Mouse (Mus musculus) hindlimb bud, embryonic 11.5 days (tissue): ENCODE measurements around the gene Fhad1.
A peak's percentile ranks its signal among the peaks of the same experiment; 100 is the strongest.

Experiments used
- DNase-seq: peaks from one replicate; pipeline ENCODE4 v3.0.0-alpha.2; 2012; ENCODE audit warnings: low read depth, low spot score; ENCODE audit errors: extremely low spot score

Fhad1 gene

DNA sequence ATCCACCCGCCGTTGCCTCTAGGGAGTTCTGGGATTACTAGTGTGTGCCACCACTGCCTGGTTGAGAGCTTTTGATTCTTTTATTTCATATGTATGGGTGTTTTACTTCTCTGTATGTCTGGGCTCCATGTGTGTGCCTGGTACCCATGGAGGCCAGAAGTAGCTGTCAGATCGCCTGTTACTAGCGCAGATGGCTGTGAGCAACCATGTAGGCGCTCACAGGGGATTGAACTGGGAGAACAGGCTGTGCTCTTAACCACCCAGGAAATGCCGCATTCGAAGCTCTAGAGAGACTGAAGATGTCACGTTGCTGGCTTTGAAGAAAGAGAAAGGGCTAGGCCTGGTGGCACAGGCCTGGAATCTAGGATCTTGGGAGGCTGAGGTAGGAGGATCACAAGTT, 73.6 kb downstream of the Fhad1 start:
- DNase-seq, result no peak

DNA sequence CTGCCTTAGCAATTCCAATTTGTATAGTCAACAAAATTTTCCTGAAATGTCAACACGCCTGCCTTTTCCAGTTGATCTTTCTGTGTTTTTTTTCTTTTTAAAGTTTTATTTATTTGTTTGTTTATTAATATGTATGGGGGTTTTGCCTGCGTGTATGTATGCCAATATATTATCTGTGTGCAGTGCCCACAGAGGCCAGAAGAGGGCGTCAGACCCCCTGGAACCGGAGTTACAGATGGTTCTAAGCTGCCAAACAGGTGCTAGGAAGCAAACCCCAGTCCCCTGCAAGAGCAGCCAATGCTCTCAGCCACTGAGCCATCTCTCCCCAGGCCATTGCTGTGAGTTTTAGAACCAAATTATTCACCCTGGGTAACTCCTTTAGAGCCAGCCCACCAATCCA, 76.3 kb downstream of the Fhad1 start:
- DNase-seq, result no peak

DNA sequence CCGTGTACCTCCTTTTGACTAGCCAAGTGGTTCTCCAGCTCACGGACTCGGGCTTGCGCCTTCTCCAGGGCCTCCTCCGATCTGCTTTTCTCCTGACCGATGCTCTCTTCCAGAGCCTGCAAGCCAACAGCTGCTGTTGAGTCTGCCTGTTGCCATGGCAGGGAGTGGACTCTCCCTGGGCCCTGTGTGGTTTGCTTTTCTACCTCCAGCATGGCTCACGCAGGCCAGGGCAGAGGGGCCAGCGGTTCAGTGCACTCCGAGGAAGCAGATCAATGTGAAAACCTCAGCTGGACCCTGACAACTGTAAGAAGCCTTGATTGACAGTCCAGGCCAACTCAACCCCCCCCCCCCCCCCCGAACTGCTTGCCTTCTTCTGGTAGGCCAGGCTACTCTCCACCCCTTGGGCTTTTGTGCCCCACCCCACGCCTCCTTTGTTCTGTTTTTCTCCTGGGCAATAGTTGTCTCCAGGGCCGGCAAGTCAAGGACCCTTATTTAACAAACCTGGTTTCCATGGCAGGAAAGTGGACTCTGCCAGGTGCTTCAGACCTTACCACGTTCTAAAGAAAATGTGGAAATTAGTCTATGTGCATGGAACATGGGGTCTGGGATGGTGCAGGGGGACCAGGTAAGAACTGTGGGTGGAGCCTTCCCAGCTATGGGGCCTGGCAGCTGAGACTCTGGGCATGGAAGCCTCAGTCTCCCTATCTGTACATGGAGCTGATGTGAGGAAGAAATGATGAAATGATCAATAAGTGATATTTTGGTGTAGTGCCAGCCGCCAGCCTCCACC, 81.9 kb downstream of the Fhad1 start:
- DNase-seq, result no peak

DNA sequence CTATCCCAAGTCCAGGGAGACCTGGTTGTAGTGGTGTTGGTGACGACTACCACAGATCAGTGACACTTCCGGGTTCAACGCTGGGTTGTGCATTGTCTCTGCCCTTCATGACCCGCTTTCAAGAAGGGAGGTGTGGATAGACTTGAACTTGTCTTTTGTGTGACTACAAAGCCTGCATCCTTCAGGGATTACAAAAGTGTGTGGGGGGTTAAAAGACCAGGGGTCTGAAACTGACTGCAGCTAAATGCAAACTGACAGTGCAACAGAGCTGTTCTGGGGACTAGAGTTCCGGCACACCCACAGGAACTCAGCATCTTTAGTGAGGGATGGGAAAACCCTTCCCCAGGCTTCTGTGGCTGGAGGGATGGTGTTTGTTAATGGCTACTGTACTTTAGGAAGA, 83.4 kb downstream of the Fhad1 start:
- DNase-seq, result no peak

DNA sequence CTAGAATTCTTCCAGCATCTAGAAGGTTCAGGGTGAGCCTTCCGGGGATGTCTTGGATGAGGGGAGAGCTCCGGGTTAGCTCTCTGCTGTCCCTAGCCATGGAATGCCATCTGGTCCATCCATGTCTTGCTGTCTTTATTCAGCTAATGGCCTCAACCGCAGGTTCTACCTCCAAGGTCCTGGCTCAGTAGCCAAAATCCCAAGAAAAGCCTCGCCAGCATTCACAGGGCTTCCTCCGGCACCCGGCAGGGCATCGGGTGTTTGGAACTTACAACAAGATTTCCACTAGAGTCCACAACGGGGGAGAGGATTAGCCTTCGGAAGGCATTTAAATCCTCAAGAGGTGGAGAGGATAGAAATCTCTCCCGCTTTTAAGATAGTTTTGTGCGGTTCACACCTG, 84.9 kb downstream of the Fhad1 start:
- DNase-seq, result no peak

DNA sequence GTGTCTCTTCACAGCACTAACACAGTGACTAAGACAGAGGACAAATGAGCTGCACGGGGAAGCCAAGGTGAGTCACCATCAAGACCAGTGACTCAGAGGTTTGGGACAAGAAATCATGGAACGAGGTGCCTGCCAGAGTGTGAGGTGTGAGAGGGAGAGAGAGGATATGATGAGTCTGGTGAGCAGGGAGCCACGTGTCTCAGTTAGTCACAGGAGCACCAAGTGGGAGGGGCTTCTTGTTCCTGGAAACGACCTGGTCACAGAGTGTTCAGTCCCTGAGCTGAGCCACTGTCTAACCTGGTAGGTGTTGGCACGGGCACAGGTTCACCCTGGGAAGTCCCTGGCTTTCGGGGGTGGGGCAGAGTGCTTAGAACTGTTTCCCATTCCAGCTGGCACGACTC, 86.0 kb downstream of the Fhad1 start:
- DNase-seq, result no peak

DNA sequence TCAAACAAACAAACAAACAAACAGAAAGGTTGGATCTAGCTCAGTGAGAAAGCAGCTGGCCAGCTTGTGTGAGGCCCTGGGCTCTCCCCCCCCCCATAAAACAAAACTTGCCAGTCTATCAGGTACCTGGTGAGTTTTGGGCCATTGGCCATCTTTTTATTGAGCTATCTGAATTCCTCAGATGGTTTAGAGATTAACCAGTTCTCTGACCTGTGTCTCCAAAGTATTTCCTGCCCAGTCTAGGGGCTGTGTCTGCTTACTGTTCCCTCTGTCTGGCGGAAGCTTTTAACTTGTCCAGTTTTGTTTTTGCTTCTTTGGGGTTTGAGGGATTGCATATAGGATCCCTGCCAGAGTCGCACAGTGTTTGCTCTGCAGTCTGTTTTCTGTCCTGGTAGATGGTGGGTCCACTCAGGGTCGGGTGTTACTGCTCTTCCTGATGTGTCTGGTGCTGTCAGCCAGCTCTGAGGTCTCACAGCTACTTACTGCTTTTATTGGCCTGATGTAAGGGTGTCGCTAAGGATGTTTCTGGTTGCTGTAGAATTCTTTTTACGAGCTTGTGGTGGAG, 89.0 kb downstream of the Fhad1 start:
- peak; percentile 14 for DNase-seq

DNA sequence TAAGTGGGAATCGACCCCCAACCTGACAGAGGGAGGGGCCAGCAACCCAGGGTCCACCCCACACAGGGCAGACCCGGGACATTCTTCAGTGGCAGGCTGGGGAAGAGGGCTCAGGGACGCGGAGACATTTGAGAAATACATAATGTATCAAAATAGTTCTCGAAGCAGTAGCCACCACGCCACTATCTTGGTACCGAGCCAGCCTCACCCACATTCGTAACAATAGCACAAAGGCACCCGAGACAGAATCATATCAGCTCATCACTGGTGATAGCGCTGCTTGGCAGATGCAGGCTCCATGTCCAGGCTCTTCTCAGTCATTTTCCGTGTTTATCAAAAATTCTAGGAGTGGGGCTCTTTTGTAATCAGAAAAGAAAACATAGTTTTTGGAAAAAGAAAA, 90.9 kb downstream of the Fhad1 start:
- DNase-seq, result no peak

DNA sequence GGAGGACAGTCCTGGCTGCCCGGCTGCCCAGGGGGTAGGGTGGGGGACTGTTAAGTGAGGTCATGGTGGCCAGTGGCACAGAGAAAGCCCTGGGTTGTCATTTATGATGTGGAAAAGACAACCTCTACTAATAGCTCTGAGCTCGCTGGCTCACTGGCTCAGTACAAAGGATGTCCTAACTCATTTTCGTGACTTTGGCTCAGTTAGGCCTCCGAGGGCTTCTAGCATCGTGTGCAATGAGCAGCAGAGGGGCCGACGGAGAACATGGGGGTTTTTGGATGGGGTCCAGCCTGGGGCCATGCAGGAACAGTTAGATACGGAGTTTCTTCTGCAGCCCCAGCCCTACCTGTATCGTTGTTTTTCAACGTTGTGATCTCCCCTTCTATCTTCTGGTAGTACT, 94.5 kb downstream of the Fhad1 start:
- DNase-seq, result no peak

DNA sequence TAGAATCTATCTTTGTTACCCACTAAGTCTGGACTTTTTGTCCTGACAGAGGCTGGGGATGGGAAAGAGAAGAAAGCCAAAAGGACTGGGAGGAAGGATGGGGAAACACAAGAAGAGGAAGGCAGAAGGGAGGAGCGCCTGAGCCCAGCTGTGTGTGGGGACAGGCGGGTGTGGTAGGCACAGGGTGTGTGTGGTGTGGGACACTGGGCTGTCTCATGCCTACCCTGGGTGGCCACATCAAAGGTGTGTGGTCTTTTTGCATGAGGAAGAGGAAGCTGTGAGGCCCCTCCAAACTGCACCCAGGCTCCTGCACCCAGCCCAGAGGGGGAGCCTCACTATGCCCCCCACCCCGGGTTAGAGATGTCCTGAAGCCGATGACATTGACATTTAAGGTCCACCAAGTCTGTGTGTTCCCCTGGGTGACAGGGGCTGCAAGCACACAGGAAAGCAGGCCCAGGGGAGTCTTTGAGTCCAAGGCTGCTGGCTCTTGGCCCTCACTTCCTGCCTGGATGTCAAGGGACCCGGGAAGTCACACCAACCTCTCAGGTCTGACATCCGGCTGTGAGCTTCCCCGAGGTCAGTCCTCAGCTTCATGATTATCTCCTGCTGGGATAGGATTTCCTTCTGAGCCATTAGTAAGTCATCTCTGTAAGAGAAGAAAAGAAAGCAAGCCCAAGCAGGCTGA, 97.0 kb downstream of the Fhad1 start:
- DNase-seq, result no peak

DNA sequence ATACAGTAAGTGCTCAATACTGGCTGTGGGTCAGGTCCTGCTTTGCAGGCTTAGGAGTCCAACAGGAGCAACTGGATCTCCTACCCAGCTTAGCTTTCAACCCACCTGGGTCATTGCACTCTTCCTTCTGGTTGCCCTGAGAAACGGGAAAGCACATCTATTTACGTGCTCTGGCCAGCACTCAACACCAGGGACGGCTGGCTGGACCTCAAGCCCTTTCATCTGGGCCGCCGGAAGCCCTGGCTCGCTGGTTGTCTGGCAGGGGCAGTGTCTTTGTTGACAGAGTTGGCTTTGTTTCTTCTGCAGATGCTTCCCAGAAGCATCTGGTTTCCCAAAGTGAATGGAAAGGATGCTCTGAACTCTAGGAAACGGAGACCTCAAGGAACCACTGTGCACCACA, 100.8 kb downstream of the Fhad1 start:
- no peak for DNase-seq

DNA sequence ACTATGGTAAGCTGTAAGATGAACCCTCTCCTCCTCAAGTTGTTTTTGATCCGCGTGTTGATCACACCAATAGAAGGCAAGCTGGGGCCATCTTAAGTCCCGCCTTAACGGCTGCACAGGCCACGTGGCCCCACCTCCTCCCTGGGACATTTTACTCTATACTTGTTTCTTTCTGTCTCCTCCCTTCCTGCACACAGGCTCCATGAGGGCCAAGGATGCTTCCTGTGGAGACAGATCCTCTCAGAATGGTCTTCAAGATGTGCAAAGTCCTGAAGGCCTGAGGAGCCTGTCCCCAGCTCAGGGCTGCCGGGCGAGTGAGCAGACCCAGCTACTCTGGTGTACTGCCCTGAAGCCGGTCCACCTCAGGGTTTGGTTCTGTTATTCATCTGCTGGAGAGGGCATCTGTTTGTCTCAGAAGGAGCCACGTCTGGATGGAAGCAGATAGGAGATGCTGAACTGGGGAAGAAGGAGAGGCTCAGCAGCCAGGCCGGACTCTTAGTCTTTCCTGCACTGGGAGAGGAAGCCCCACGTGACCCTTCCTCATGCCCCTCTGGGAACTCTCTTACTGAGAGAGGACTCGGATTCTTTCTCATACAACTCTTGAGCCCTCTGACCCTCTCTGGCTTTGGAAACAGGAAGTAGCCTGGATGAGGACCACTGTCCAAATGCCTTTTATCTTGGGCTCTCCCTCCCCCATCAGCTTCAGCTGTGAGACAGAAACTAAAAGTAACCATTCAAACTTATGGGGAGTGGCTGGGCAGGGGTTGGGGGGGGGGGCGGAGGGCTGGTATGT, 101.5 kb downstream of the Fhad1 start:
- no peak for DNase-seq

DNA sequence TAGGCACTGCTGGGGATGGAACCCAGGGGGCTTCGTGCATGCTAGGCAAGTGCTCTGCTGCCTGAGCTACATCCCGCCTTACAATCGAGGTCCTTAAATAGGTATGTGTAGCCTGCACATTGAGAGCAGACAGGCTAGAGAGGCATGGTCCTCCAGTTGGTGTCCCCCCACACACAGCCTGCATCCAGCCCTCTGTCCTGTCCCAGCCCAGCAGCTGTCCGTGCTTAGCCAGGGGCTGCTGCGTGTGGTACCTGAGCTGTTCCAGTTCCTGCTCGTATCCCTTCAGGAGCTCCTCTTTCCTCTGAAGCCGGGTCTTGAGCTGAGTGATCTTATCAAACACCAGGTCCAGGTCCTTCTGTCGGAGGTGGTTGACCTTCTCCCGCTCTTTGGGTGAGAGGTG, 110.2 kb downstream of the Fhad1 start:
- DNase-seq, result no peak

DNA sequence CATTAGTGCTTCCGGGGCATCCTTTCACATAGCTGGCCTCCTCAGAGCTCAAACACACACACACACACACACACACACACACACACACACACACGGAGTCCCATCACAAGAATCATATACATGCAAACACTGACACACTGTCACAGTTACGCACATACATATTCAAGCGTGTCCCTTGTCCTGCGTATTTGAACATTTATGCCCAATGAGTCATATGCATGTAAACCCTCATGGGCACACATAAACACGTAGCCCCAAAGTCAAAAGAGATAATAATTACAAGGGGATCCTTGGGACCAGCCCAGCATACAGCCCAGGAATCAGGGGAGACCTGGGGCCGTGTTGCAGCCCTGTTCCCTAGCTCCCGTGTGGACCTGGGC, 112.4 kb downstream of the Fhad1 start:
- no peak for DNase-seq

DNA sequence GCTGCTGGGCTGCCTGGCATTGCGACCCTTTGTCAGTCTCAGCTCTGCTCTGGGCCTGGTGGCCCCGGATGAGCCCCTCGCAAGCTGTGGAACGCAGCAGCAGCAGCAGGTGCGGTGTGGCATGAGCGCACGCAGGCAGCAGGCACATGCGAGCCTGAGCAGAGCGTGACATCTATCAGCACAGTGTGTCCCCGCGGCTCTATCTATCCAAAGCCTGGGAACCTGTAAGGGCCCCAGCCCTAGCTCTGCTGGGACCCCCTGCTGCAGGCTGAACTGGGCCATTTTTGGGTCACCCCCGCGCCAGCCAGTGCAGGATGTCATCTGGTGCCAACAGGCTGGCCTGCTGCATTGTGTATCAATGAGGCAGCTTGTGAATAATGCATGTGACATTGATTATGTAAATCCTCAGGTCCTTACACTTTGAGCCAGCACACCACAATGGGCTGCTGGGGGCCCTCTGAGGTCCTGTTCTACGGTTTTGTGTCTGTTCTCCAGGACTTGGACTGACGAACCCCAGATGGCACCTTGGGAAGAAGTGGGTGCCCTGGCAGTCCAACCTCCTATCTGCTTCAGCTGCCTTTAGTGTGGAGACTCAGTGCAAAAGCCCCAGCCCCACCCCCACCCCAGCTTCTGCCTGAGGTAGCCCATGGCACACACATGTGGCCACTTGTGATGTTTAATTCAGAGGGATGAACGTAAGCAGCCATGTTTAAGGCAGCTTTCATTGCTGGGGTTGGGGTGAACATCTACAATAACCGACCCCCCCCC, 113.0 kb downstream of the Fhad1 start:
- DNase-seq, result no peak

DNA sequence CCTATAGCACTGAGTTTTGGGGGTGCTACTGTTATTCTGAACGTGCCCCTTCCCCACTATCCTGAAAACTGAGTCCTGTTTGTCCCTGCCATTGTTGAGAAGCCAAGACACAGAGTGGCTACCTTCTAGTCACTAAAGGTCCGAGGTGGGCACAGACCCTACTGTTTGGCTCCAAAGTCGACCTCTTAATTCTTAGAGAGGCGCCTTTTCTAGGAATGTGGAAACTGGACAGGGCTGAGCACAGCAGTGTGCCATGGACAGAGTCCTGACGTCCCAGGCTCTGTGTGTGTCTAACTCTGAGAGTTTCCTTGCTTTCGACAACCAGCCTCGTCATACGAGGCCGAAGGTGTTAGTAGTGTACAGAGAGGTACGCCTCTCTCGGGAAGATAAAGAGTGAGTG, 114.5 kb downstream of the Fhad1 start:
- no peak for DNase-seq

DNA sequence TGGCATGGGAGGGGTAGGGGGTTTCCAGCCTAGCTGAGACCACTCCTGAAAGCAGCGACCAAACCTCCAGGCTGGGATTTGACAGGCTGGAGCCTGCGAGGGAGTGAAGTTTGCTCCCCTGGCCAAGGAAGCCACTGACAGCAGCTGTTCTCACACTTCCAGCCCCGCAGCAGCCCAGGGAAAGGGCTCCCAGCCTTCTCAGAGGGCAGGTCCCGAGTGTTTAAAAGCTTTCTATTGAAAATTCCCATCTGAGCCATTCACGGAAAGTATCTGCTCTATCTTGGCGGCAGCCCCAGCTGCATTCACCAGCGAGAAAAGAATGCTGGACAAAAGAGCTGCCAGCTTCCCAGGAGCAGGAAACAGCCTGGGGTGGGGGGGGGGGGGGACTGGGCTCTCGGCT, 114.9 kb downstream of the Fhad1 start:
- no peak for DNase-seq

DNA sequence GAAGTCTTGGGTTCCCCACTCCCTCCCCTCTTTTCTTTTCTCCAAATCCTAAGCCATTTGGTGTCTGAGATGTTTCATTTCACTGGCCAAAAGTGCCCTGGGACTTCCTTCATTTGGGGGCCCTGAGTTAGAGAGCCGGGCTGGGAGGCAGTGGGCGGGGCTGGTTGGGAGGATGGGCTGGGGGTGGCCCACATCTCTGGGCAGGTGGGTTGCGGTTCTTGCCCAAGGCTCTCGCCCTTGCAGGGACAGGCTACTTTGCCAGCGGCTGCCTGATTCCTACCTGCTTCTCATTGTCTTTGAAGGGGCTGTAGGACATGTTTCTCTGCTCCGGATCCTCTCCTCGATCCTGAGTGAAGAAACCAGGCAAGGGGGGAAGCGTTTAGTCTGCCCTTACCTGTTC, 116.0 kb downstream of the Fhad1 start:
- DNase-seq, result no peak

DNA sequence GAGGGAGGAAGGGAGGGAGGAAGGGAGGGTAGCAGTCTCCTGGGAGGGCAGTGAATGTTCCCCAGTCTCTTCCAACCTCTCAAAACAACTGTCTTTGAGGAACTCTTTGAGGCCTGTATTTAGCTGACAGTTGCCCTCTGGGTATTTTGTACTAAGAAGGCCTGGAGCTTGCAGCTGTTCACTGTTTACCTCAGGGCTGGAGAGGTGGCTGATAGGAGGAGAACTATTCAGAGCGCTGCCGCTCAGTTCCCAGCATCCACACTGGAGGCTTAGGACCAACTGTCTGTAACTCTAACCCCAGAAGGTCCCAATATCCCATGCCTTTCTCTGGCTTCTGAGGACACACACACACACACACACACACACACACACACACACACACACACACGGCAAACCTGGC, 117.0 kb downstream of the Fhad1 start:
- DNase-seq, result no peak

DNA sequence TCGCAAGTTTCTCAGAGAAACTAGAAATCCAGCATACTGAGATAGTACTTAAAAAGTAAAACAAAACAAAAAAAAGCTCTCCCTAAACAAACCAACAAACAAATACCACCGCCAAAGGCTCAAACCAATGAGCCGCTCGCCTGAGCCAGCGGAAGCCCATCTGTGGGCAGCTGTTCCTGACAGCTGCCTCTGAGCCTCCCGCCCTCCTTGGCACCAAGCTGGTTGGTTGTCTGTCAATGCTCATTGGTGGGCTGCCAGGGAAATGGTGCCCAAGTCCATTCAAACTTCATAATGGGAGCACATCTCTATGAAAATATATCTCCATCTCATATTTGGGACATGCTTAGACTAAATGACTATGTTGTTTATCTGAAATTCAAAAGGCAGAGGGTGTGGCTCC, 117.7 kb downstream of the Fhad1 start:
- DNase-seq, result no peak

DNA sequence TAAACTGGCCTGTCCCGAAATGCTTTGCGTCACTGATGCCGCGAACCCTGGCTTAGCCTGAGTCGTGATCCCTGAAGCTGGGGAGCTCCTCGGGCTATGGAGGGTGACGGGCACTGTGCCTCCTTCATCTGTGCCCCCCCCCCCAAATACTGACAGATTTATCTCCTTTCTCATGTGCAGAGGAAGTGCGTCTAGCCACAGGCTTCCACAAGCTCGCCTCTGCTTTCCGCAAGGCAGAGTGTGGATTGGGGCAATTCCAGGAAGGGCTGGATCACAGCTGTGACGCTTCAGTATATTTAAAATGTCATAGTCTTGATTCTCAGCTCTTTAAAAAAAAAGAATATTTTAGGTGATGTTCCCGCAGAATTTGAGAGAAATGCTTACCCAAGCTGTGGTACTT, 119.1 kb downstream of the Fhad1 start:
- no peak for DNase-seq
